Mouse (Mus musculus) lung, adult 2 months (tissue): ENCODE data around the gene Uqcc2. TPM values are rescaled to one million over a fixed set of nuclear protein-coding genes. Genes with fewer than 3 reads are reported as not detected.

Source experiments
- DNase-seq: peaks from one replicate; pipeline ENCODE4 v3.0.0; 2022
- H3K4me1 ChIP-seq: fragments of 200-500 bp; 2 replicates; pipeline ENCODE4 v1.6.1; 2011; ENCODE audit warnings: low read length; ENCODE audit not compliant: control insufficient read depth, insufficient read depth
- H3K4me3 ChIP-seq: fragments of 200-500 bp; replicated peaks from 2 replicates; pipeline ENCODE3; 2011; ENCODE audit warnings: low read depth, mild to moderate bottlenecking, control low read depth, low read length; ENCODE audit errors: extremely low read depth
- CTCF ChIP-seq: fragments of 200-500 bp; IDR thresholded peaks from 2 replicates; pipeline ENCODE4 v1.5.1; 2011; ENCODE audit warnings: mild to moderate bottlenecking, low read length, control low read depth; ENCODE audit not compliant: insufficient read depth
- POLR2A ChIP-seq: fragments of 200-500 bp; IDR thresholded peaks from 2 replicates; pipeline ENCODE4 v1.6.1; 2011; ENCODE audit warnings: low read depth, mild to moderate bottlenecking, control low read depth, low read length, borderline replicate concordance; ENCODE audit errors: extremely low read depth
- WGBS: fragments of 180-500 bp; shearing (Covaris S2); methylation state at CpG from one replicate; pipeline ENCODE4 v1.1.7; 2018; 5-methylcytosine and 5-hydroxymethylcytosine counted together
- polyA plus RNA-seq: library from polyadenylated mRNA; depleted of rRNA; stranded (reverse); fragments of >200 nt; gene quantifications from 2 replicates; pipeline ENCODE4 v1.2.3, GENCODE M21; 2012; rRNA removed

Uqcc2 gene
- polyA plus RNA-seq, 1 experiment: 80.0 TPM

GRCm38 (mm10) chr17:27077133-27077532 is 56.6 kb downstream of the Uqcc2 start:
- no peak for TF ChIP-seq POLR2A
- TF ChIP-seq CTCF: no peak
- 97% methylated on average over 7 of the region's 7 CpGs for WGBS
- DNase-seq: no peak
- H3K4me1 ChIP-seq: peaks cover 7% of the 10 kb centered on the region
- H3K4me3 ChIP-seq: no peak overlapping the region

GRCm38 (mm10) chr17:27074849-27075745 is 58.6 kb downstream of the Uqcc2 start:
- 64% methylated on average over 17 of the region's 17 CpGs for WGBS
- H3K4me1 ChIP-seq: peaks cover 4% of the 10 kb centered on the region
- no peak overlapping the region for H3K4me3 ChIP-seq
- DNase-seq: no peak
- TF ChIP-seq POLR2A (no peak), CTCF (no peak)

GRCm38 (mm10) chr17:27074236-27074635 is 59.5 kb downstream of the Uqcc2 start:
- H3K4me3 ChIP-seq: no peak overlapping the region
- no peak for DNase-seq
- TF ChIP-seq CTCF (no peak), POLR2A (no peak)
- H3K4me1 ChIP-seq: 0 out of 2 replicates have a peak, but pooled peaks cover 2% of the 10 kb centered on the region
- 66% methylated on average over 6 of the region's 6 CpGs for WGBS

GRCm38 (mm10) chr17:27073778-27074177 is 59.9 kb downstream of the Uqcc2 start:
- Histone ChIP-seq H3K4me1 (0 out of 2 replicates have a peak, but pooled peaks cover 2% of the 10 kb centered on the region), H3K4me3 (no peak overlapping the region)
- WGBS: 72% methylated on average over 9 of the region's 9 CpGs
- no peak for TF ChIP-seq POLR2A
- TF ChIP-seq CTCF: no peak
- DNase-seq: no peak

GRCm38 (mm10) chr17:27073126-27073525 is 60.6 kb downstream of the Uqcc2 start:
- 0 out of 2 replicates have a peak, but pooled peaks cover 2% of the 10 kb centered on the region for H3K4me1 ChIP-seq
- DNase-seq: no peak
- WGBS: 69% methylated on average over 5 of the region's 5 CpGs
- H3K4me3 ChIP-seq: no peak overlapping the region
- TF ChIP-seq POLR2A (no peak), CTCF (no peak)

Other genes starting within 250 kb of the Uqcc2 start
- 1.5 and 1.8 TPM in 2 replicates for gene Kifc5b, start 216.8 kb downstream of the Uqcc2 start, polyA plus RNA-seq
- gene Phf1, start 200.9 kb downstream of the Uqcc2 start, polyA plus RNA-seq: 101 and 114 TPM in 2 replicates
- gene Cuta, start 194.3 kb downstream of the Uqcc2 start, polyA plus RNA-seq: 129 and 145 TPM in 2 replicates
- gene Syngap1, start 192.7 kb downstream of the Uqcc2 start, polyA plus RNA-seq: 31.3 and 32.8 TPM in 2 replicates
- 14.1 and 14.5 TPM in 2 replicates for gene Zbtb9, start 160.7 kb downstream of the Uqcc2 start, polyA plus RNA-seq
- gene Bak1, start 104.9 kb downstream of the Uqcc2 start, polyA plus RNA-seq: 48.2 and 55.8 TPM in 2 replicates
- 22.0 and 22.5 TPM in 2 replicates for gene Itpr3, start 76.6 kb downstream of the Uqcc2 start, polyA plus RNA-seq
- gene Ip6k3, start 33.9 kb upstream of the Uqcc2 start, polyA plus RNA-seq: 3.3 and 3.6 TPM in 2 replicates
- gene Lemd2, start 70.6 kb upstream of the Uqcc2 start, polyA plus RNA-seq: 89.9 and 99.7 TPM in 2 replicates